Mouse (Mus musculus): Measurements from ENCODE around the gene Usp3.

Usp3 gene

GRCm38 (mm10) chr9:66511580-66512350 lies 81.2 kb downstream of the Usp3 start:
- peak; percentile 98 for DNase-seq (ENCODE audit: inconsistent age in 2 of 2, low spot score in 1 of 2)

DNA sequence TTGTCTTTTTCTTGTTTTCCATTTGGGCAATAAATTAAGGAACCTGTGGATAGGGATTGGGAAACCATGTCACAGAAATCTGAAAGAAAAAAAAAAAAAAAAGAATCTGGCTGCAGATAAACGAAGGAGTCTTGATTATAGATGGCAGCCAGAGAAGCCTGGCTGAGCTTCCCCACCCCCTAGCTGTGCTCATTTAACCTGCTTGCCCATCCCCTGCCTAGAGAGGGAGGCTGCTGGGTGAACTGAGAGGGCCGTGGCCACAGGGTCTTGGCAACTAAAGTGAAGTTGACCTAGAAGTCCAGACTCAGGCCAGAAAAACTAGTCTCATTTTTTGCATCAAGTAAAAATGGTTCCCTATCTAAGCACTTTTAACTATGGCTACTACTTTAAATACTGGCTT lies 82.0 kb downstream of the Usp3 start:
- DNase-seq (ENCODE audit: inconsistent age in 2 of 2, low spot score in 1 of 2), result peak in 1 of 2 experiments; percentile 71

- no peak for DNase-seq (ENCODE audit: inconsistent age in 2 of 2, low spot score in 1 of 2)
Observed at GRCm38 (mm10) chr9:66510351-66510841, 82.5 kb downstream of the Usp3 start.

GRCm38 (mm10) chr9:66508890-66509399 lies 84.0 kb downstream of the Usp3 start:
- DNase-seq (ENCODE audit: inconsistent age in 2 of 2, low spot score in 1 of 2), result no peak

- DNase-seq (ENCODE audit: inconsistent age in 2 of 2, low spot score in 1 of 2), result no peak
Observed at GRCm38 (mm10) chr9:66507684-66508083, 85.3 kb downstream of the Usp3 start.

DNA sequence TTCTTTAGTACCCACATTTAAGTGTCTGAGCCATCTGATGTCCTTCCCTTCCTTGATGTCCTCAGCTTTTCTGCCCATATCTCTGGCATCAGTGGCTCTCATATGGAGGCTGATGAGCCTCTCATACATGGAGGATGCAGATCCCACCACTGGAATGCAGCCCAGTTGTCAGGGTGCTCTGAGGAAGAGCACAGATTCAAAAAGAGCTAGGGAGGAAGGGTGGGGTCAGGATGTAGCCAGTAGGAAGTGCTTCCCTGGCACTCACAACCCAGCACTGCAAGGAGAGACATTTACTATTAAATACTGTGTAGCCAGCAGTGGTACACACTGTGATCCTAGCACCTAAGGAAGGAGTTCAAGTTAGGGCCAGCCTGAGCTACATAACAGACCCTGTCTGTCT lies 86.5 kb downstream of the Usp3 start:
- DNase-seq (ENCODE audit: inconsistent age in 2 of 2, low spot score in 1 of 2), result no peak

DNA sequence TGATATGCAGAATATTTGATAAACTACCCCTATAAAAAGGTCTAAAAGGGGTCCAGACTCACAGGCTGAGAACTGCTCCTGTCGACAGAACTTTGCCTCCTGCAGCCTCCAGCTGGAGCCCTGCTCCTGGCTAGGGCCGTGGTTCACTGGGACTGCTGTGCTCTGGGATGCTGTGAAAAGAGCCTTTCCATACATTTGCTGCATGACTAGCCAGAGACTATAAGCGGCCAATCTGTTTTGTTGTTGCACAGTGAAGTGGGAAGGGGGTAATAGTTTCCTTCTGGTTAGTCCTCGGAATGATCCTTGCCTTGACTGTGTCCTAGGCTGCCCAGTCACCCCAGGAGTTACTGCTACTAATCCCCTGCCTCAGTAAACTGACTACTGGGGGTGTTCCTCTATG lies 86.9 kb downstream of the Usp3 start:
- no peak for DNase-seq (ENCODE audit: inconsistent age in 2 of 2, low spot score in 1 of 2)

GRCm38 (mm10) chr9:66505141-66505917 lies 87.6 kb downstream of the Usp3 start:
- DNase-seq (ENCODE audit: inconsistent age in 2 of 2, low spot score in 1 of 2), result no peak

DNA sequence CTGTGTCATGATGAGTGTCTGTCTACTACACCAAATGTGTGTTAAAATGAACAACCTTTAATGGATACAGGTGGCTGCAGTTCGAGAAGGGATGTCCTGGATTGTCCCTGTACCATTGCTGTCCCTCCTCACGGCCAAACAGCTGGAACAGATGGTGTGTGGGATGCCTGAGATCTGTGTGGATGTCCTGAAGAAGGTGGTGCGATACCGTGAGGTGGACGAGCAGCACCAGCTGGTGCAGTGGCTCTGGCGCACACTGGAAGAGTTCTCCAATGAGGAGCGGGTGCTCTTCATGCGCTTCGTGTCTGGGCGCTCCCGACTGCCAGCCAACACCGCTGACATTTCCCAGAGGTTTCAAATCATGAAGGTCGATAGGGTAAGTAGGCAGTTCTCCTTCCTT lies 88.4 kb downstream of the Usp3 start:
- no peak for DNase-seq (ENCODE audit: inconsistent age in 2 of 2, low spot score in 1 of 2)

DNA sequence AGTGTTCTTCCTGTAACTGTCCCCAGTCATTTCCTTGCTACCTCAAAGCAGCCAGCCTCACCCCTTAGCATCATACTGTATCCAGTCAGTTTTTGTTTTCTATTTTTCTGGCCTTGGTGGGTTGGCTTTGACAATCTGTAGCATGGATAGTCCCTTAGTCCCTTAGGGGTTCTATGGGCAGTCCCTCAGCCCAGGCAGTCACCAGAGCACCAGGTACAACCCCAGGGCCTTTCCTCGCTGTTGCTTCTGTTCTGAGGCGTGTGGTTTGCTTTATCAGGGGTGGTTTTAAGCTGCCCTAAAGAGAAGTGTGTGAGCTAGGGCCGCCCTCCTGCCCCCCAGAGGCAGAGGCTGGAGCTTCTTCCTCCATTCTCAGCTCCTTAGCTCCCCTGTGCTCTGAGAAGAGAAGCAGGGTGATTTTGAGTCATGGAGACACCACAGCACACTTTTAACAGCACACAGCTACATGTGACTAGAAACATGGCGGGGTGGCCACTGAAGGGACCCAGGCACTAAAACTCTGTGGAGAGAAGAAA lies 89.0 kb downstream of the Usp3 start:
- no peak for DNase-seq (ENCODE audit: inconsistent age in 2 of 2, low spot score in 1 of 2)

GRCm38 (mm10) chr9:66501248-66501647 lies 91.7 kb downstream of the Usp3 start:
- no peak for DNase-seq (ENCODE audit: inconsistent age in 2 of 2, low spot score in 1 of 2)

DNA sequence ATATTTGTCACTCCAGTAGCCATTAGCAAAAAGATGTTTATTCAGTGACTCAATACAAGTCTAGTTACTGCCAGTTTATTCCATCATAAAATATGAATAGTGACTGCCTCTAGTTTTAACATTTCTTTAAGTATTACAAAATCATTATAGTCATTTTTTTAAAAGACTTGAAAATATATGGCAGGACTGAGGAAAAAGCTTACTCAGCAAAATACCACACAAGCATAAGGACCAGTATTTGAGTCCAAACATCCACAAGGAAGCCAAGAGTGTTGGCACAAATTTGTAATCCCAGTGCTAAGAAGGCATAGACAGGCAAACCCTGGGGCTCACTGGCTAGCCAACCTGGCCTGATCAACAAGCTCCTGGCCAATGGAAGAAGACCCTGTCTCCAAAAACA lies 99.0 kb downstream of the Usp3 start:
- no peak for DNase-seq (ENCODE audit: inconsistent age in 2 of 2, low spot score in 1 of 2)

DNA sequence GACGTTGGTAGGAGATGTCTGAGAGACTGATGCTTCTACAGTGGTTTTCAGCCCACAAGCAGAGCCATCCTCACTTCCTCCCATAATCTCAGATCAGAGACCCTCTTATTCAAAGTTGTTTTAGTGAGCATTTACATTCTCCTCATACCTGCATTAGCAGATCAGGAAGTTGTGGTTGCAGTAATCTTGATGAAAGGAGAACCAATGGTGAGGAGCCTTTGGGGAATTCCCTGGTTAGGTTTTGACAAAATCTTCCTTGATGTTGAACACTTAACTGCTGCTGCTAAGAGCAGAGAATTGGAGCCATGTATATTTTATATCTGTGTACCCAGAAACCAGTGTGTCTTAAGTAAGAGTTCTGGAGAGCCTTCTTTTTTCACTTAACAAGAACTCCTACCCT lies 100.6 kb downstream of the Usp3 start:
- no peak for DNase-seq (ENCODE audit: inconsistent age in 2 of 2, low spot score in 1 of 2)

- peak in 1 of 2 experiments; percentile 69 for DNase-seq (ENCODE audit: inconsistent age in 2 of 2, low spot score in 1 of 2)
Observed at GRCm38 (mm10) chr9:66488786-66489185, 104.2 kb downstream of the Usp3 start.

DNA sequence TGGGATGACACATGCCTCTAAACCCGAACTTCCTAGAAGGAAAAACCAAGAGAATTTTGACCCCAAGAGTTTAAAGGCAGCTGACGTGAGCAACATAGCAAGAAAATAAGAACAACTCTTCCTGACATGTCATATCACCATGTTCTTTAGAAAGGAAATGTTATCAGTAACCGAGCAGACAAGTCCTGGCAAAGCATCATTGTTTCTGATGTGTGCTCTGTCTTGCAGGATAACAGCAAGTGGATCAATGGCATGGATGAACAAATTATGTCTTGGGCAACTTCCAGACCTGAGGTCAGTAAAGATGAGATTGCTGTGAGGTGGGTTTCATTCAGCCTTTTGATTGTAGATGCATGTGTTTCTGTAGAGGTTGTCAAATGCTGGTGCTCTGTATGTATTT lies 109.5 kb downstream of the Usp3 start:
- DNase-seq (ENCODE audit: inconsistent age in 2 of 2, low spot score in 1 of 2), result no peak

GRCm38 (mm10) chr9:66477785-66478184 lies 115.2 kb downstream of the Usp3 start:
- no peak for DNase-seq (ENCODE audit: inconsistent age in 2 of 2, low spot score in 1 of 2)

DNA sequence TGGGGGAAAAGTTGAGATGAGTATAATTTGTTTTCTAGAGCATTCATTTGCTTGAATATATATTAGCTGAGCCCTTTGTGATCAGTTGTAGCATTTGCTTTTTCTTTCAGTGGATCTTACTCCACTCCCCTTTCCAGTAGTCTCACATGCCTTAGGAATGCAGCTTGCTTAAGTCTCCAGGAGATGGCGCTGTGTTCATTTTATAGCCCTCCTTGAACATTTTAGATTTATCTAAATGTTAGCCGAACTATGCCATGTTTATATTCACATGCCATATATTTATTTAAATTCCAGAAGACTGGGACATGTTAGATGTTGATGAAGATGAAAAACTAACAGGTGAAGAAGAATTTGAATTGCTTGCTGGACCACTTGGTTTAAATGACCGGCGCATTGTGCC lies 127.9 kb downstream of the Usp3 start:
- DNase-seq (ENCODE audit: inconsistent age in 2 of 2, low spot score in 1 of 2), result peak in 1 of 2 experiments; percentile 71
